Mouse (Mus musculus): ENCODE results near the gene Polr2f. TPM values are rescaled to one million over a fixed set of nuclear protein-coding genes. Genes with fewer than 3 reads are reported as not detected.

The Polr2f gene
- polyA plus RNA-seq (2012; fragmentation: generic; extraction: Trizol) = 436 TPM
- long read RNA-seq, experiment 1, transcript Polr2f-205 (5 exons, 885 nt) = major isoform, 62 of 79 reads
- long read RNA-seq, experiment 1, partial matches to known transcripts = 10 of 79 reads
- long read RNA-seq, experiment 1, other reads (novel, unspliced or antisense) = 7 of 79 reads
- long read RNA-seq, experiment 2, transcript Polr2f-205 (5 exons, 885 nt) = major isoform, 13 of 17 reads
- long read RNA-seq, experiment 2, partial matches to known transcripts = 2 of 17 reads
- long read RNA-seq, experiment 2, other reads (novel, unspliced or antisense) = 2 of 17 reads

DNA sequence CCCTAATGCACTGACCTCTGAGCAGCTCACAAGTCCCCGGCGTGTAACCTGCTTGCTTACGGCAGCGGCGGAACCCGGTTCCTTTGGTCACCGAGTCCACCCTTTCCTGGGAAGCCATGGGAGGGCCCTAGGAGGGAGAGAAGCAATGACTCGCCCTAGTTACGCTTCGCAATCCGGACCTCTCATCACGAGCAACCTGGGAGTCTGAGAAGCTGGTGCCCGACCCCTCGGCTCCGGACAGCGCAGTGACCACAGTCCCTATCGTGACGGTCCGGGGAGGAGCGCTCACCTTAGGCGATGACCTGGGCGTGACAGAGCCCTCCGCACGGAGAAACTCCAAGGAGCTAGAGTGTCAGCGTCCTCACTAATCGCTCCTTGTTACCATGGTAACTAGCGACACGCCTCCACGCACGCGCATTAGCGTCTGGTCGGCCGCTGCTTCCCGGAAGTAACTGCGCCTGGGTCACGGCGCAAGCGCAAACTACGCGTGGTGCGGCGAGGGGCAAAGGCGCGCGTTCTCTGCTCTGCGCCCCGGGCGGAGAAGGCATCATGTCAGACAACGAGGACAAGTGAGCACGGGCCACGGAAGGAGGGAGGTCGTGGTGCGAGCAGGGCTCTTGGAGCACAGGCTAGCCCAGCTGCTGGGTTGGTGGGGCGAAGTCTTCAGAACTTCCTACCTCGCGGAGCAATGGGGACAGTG lies at the start of gene Polr2f, which contains the start of gene 1700088E04Rik:
TSS of gene Polr2f (plus strand) at position 144 of the 700 bp plus-strand sequence.
TSS of gene 1700088E04Rik (minus strand) at position 388 of the 700 bp plus-strand sequence.
- Histone ChIP-seq H3K79me2 (ENCODE audit: control insufficient read depth, insufficient read depth) (peaks cover 34% of the 10 kb centered on the region), H3K79me3 (ENCODE audit: low read depth) (peaks cover 23% of the 10 kb centered on the region), H3K36me3 (ENCODE audit: control insufficient read depth, insufficient read depth) (peaks cover 16% of the 10 kb centered on the region), H3K4me3 (ENCODE audit: insufficient read depth, poor library complexity, severe bottlenecking) (peak within 1 kb of the TSS; percentile 94), H3ac (ENCODE audit: control insufficient read depth, insufficient read length, low read depth) (peak within 1 kb of the TSS; percentile 82), H3K27me3 (ENCODE audit: control insufficient read depth, insufficient read depth, insufficient read length) (no peaks in the 10 kb centered on the region)
- TF ChIP-seq MYOD1 (IDR thresholded peaks at IDR 0.05; ENCODE audit: control insufficient read depth, insufficient read length, low read depth) (no peak), MAX (IDR thresholded peaks at IDR 0.05) (peak; percentile 76)

- Histone ChIP-seq H3K27me3 (ENCODE audit: control insufficient read depth, insufficient read depth, insufficient read length) (no peaks in the 10 kb centered on the region), H3K36me3 (ENCODE audit: control insufficient read depth, insufficient read depth) (peaks cover 89% of the 10 kb centered on the region), H3K4me3 (ENCODE audit: insufficient read depth, poor library complexity, severe bottlenecking) (no peak overlapping the region), H3K79me3 (ENCODE audit: low read depth) (peaks cover 11% of the 10 kb centered on the region), H3K79me2 (ENCODE audit: control insufficient read depth, insufficient read depth) (peaks cover 44% of the 10 kb centered on the region), H3ac (ENCODE audit: control insufficient read depth, insufficient read length, low read depth) (no peak overlapping the region)
- TF ChIP-seq FOSL1 (IDR thresholded peaks at IDR 0.05; ENCODE audit: insufficient read depth, low read length, poor library complexity, severe bottlenecking) (no peak), MAX (IDR thresholded peaks at IDR 0.05) (no peak), CEBPB (IDR thresholded peaks at IDR 0.05; ENCODE audit: low read depth) (no peak)
These were observed 48.5 kb upstream of the Polr2f start for GRCm38 (mm10) chr15:79092284-79092683.

GRCm38 (mm10) chr15:79093083-79093839 lies 47.5 kb upstream of the Polr2f start:
- Histone ChIP-seq H3K4me3 (ENCODE audit: insufficient read depth, poor library complexity, severe bottlenecking) (no peak overlapping the region), H3K79me2 (ENCODE audit: control insufficient read depth, insufficient read depth) (peaks cover 39% of the 10 kb centered on the region), H3K79me3 (ENCODE audit: low read depth) (peaks cover 8% of the 10 kb centered on the region), H3ac (ENCODE audit: control insufficient read depth, insufficient read length, low read depth) (no peak overlapping the region), H3K27me3 (ENCODE audit: control insufficient read depth, insufficient read depth, insufficient read length) (no peaks in the 10 kb centered on the region), H3K36me3 (ENCODE audit: control insufficient read depth, insufficient read depth) (peaks cover 80% of the 10 kb centered on the region)
- TF ChIP-seq CTCF (IDR thresholded peaks at IDR 0.05; ENCODE audit: control insufficient read depth, insufficient read depth, insufficient read length) = peak; percentile 57
- no peak for TF ChIP-seq CEBPB (IDR thresholded peaks at IDR 0.05; ENCODE audit: low read depth)
- TF ChIP-seq MYOG (IDR thresholded peaks at IDR 0.05; ENCODE audit: control insufficient read depth, extremely low read depth, insufficient read length) = no peak

- Histone ChIP-seq H3K79me2 (ENCODE audit: control insufficient read depth, insufficient read depth) (peaks cover 18% of the 10 kb centered on the region), H3K4me3 (ENCODE audit: insufficient read depth, poor library complexity, severe bottlenecking) (no peak overlapping the region), H3K27me3 (ENCODE audit: control insufficient read depth, insufficient read depth, insufficient read length) (no peaks in the 10 kb centered on the region), H3K79me3 (ENCODE audit: low read depth) (no peaks in the 10 kb centered on the region), H3K36me3 (ENCODE audit: control insufficient read depth, insufficient read depth) (peaks cover 58% of the 10 kb centered on the region), H3ac (ENCODE audit: control insufficient read depth, insufficient read length, low read depth) (no peak overlapping the region)
- TF ChIP-seq MAX (IDR thresholded peaks at IDR 0.05) (no peak), MYOD1 (IDR thresholded peaks at IDR 0.05; ENCODE audit: control insufficient read depth, insufficient read length, low read depth) (no peak), FOSL1 (IDR thresholded peaks at IDR 0.05; ENCODE audit: insufficient read depth, low read length, poor library complexity, severe bottlenecking) (no peak), CEBPB (IDR thresholded peaks at IDR 0.05; ENCODE audit: low read depth) (no peak), CTCF (IDR thresholded peaks at IDR 0.05; ENCODE audit: control insufficient read depth, insufficient read depth, insufficient read length) (no peak), USF1 (IDR thresholded peaks at IDR 0.05; ENCODE audit: low read depth) (no peak), MYOG (IDR thresholded peaks at IDR 0.05; ENCODE audit: control insufficient read depth, extremely low read depth, insufficient read length) (no peak)
These were observed 45.3 kb upstream of the Polr2f start for GRCm38 (mm10) chr15:79095483-79095882.

GRCm38 (mm10) chr15:79096556-79096955 lies 44.3 kb upstream of the Polr2f start:
- TF ChIP-seq CEBPB (IDR thresholded peaks at IDR 0.05; ENCODE audit: low read depth) = no peak
- TF ChIP-seq MAX (IDR thresholded peaks at IDR 0.05) = no peak
- no peak for TF ChIP-seq CTCF (IDR thresholded peaks at IDR 0.05; ENCODE audit: control insufficient read depth, insufficient read depth, insufficient read length)
- no peak for TF ChIP-seq FOSL1 (IDR thresholded peaks at IDR 0.05; ENCODE audit: insufficient read depth, low read length, poor library complexity, severe bottlenecking)
- TF ChIP-seq USF1 (IDR thresholded peaks at IDR 0.05; ENCODE audit: low read depth) = no peak
- TF ChIP-seq MYOG (IDR thresholded peaks at IDR 0.05; ENCODE audit: control insufficient read depth, extremely low read depth, insufficient read length) = no peak
- no peak for TF ChIP-seq MYOD1 (IDR thresholded peaks at IDR 0.05; ENCODE audit: control insufficient read depth, insufficient read length, low read depth)
- no peak overlapping the region for H3K4me3 ChIP-seq (ENCODE audit: insufficient read depth, poor library complexity, severe bottlenecking)

More at GRCm38 (mm10) chr15:79096556-79096955, 44.3 kb upstream of the Polr2f start:
- Histone ChIP-seq H3ac (ENCODE audit: control insufficient read depth, insufficient read length, low read depth) (no peak overlapping the region), H3K36me3 (ENCODE audit: control insufficient read depth, insufficient read depth) (peaks cover 47% of the 10 kb centered on the region), H3K79me3 (ENCODE audit: low read depth) (no peaks in the 10 kb centered on the region), H3K27me3 (ENCODE audit: control insufficient read depth, insufficient read depth, insufficient read length) (no peaks in the 10 kb centered on the region), H3K79me2 (ENCODE audit: control insufficient read depth, insufficient read depth) (peaks cover 7% of the 10 kb centered on the region)
